Mouse (Mus musculus) c-Kit-positive CD71-negative TER-119-negative erythroid progenitor cells, embryonic 14.5 days (primary cell): ENCODE measurements around the gene Syne4.

Experiments used
- DNase-seq: peaks from one replicate; pipeline ENCODE4 v3.0.0-alpha.2; 2013; ENCODE audit warnings: low read depth

Gene Syne4

GRCm38 (mm10) chr7:30331887-30332286 is 17.3 kb downstream of the Syne4 start:
- peak; percentile 80 for DNase-seq

DNA sequence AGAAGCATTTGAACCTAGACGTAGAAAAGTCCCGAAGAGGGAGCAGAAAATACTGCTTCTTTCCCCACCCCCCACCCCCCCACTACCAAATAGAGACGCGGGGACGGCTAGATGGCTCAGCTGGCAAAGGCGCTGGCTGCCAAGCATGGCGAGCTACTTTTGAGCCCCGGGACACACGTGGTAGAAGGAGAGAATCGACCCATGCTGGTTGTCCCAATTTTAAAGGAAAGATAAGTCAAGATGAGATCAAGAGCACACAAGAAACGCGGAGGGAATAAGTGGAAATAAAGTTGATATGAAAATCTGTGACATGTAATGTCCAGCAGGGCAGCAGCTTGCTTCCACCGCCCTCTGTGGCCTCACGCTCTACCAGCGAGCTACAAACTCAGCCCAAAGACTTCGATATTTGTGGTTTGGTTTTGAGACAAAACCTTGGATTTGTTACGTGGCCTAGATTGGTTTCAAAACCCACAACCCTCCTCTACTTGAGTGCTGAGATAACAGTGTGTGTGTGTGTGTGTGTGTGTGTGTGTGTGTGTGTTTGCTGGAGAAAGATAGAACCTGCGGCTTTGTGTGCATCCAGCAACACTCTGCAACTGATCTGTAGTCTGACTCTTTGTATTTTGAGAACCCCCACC is 18.1 kb downstream of the Syne4 start:
- DNase-seq, result no peak

DNA sequence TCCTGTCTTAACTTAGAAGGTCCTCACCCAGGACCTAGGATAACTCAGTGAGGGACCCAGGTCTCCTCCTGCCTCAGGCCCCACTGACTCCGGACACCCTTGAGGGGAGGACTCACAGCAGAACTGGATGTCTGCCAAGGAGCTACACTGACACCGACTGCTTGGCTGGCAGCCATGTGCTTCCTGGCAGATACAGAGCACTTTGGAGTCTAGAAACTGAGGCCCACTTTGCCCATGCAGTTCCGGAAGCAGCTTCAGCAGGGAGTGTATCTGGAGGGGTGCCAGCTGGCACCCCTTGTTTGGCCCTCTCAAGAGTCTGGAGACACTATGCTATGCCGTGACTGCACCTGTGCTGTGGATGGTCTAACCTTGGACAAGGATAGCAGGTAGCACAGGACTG is 18.8 kb downstream of the Syne4 start:
- DNase-seq, result no peak

- no peak for DNase-seq
Measured at GRCm38 (mm10) chr7:30334563-30334962, 20.0 kb downstream of the Syne4 start.

DNA sequence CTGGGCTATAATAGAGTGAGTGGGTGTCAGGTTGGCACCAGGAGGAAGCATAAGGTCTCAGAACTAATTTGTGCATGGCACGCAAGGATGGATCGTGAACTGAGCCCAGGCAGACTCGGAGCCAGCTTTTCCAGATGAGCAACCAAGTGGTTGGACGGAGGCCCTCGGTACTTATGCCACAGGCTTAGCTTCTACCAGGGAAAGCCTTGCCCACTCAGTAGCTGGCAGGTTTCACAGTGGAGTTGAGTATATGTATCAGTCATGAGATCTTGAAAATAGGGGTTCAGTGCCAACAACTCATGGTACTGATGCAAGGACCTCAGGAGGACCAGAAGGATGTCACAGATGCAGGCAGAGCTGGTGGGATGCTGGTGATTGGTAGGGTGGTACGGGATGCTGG is 21.1 kb downstream of the Syne4 start:
- DNase-seq, result no peak

DNA sequence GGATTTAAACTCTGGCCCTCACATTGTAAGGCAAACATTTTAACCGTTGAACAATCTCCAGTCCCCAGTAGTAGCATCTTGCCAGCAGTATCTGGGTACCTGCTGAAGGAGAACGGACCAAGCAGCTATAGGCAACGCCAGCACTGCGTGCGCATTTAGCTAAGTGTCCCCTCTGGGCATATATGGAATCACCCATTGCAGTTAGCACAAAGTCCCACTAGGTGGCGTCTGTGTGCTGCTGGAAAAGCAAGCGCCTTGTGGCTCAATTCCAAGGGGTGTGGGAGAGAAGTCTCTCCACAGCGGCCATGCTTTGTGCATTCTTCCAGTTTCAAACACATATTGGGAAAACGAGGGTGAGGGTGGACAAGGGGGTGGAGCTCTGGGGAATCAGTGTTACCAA is 21.8 kb downstream of the Syne4 start:
- peak; percentile 78 for DNase-seq

- no peak for DNase-seq
Measured at GRCm38 (mm10) chr7:30339432-30340109, 25.0 kb downstream of the Syne4 start.

DNA sequence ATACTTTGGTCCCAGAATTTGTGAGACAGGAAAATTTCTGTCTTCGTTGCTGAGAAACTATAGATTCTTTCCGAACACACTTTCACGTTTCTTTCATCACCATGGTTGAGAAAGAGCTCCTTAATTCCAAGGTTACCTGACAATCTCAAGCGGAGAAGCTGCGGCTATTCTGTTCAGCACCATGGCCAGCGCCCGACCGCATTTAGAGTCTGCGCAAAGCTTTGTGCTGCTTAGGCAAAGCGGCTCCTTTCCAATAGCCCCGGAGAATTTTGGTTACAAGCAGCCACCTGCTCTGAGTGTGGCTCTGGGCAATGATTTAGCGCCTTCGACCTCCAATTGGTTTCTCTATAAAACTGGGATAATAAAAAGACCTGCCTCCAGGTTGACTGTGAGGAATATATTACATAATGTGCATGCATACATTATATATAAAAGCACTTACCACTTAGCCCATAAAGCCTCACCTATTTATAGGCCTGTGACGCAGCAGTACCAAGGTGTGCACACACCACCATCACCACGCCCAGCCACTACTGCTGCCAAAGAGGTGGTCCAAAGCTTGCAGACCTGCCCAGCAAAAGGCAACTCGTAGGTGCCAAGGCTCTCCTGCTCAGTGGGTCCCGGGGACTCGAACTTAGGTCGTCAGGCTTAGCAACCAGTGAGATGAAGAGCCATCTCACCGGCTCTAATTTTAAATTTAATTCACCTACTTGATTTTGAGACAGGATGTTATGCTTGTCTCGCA is 32.2 kb downstream of the Syne4 start:
- peak; percentile 77 for DNase-seq

- DNase-seq, result peak; percentile 64
Measured at GRCm38 (mm10) chr7:30347828-30348227, 33.2 kb downstream of the Syne4 start.

- DNase-seq, result peak; percentile 49
Measured at GRCm38 (mm10) chr7:30353279-30353822, 38.7 kb downstream of the Syne4 start.

DNA sequence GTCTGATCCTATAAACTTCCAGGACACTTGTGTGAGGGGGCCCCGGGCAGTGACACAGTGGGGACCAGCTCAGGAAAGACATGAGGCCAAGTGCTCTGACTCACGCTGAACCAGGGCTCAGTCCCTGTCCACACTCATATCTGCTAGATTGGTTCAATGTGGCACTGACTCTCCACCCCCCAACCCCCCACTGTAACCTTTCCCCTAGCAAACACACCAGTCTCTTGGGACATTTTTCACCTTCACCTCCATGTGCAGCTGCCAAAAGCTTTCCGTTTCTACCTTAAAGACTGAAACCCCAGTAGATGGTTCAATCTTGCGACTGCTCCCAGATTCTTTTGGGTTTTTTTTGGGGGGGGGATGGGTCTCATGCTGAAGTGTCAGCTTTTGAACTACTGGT is 39.5 kb downstream of the Syne4 start:
- DNase-seq, result no peak

- DNase-seq, result no peak
Measured at GRCm38 (mm10) chr7:30358378-30359186, 44.0 kb downstream of the Syne4 start.

DNA sequence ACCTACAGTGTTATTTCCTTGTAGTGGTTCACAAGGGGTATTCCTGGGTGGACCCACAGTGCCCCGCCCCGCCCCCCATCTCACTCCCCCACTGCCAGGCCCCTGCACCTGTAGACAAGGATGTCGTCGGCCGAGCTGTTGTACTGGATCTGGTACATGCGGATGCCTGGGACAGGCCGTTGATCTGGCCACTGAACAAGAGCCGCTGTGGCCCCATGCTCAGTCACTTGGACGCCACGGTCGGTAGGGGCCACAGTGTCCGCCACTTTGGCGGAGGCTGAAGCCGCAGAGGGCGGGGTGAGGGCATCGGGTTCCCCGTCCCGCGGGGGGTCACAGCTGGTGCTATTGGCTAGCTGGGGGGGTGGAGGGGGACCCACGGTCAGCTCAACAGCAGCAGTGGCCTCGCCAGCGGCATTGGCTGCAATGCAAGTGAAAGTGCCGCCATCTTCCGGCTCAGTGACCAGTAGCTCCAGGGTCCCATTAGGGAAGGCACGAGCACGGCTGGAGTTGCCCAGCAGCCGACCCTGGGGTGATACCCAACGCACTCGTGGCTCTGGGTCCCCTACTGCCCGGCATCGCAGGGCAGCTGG is 44.8 kb downstream of the Syne4 start:
- DNase-seq, result no peak

- DNase-seq, result no peak
Measured at GRCm38 (mm10) chr7:30360028-30360427, 45.4 kb downstream of the Syne4 start.

DNA sequence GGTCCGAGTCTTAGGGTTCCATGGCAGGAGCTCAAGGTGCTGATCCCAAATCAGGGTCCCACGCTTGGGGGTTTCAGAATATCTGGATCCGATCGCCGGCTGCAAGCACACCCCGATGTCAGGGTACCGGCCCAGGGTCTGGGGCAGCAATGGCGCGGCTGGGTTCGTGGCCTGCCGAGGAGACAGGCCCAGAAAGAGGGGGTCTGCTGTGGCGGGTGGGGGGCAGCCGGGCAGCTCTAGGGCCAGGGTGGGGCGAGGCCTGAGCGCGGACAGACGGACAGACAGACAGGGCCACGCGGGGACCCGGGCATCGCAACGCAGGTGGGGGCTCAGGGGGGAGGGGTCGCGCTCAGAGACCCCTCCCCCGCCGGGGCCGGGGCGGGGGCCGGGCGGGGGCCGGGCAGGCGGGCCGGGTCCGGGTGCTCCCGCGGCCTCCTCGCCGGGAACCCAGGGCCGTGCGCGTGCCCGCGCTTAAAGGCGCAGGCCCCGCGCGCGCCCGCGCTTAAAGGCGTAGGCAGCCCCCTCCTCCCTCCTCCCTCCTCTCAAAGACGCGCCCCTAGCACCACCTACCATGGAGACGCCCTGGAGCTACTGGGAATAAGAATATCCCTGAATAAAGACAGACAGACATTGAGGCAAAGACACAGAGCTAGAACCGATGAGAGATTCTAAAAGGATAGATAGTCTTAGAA is 48.2 kb downstream of the Syne4 start, which contains the start of gene Lrfn3:
Gene Lrfn3 (minus strand): TSS at position 121 of the 692 bp plus-strand sequence.
- no peak for DNase-seq

DNA sequence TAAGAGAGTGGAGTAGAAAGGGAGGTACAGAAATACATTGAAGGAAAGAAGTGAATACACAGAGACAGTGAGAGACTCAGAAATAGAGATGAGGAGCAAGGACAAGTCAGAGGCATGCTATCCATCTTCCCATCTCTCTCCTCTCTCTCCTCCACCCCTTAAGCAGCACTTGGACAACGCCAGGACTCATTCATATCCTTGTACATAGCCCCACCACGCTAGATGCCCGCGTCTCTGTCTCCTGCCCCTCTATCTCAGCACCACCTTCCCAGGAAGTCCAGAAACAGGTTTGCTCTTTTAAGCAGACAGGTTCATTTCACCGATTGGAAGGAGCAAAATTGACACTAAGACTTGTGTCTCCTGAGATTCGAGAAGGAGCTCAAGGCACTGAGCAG is 48.7 kb downstream of the Syne4 start:
- DNase-seq, result no peak

GRCm38 (mm10) chr7:30367466-30367865 is 52.9 kb downstream of the Syne4 start:
- DNase-seq, result no peak
